Mouse (Mus musculus): ENCODE data around the gene Tbc1d22a. TPM values are rescaled to one million over a fixed set of nuclear protein-coding genes. Genes with fewer than 3 reads are reported as not detected.

Gene Tbc1d22a
- polyA plus RNA-seq, 1 experiment from 2014 or later = 13.8 TPM

DNA sequence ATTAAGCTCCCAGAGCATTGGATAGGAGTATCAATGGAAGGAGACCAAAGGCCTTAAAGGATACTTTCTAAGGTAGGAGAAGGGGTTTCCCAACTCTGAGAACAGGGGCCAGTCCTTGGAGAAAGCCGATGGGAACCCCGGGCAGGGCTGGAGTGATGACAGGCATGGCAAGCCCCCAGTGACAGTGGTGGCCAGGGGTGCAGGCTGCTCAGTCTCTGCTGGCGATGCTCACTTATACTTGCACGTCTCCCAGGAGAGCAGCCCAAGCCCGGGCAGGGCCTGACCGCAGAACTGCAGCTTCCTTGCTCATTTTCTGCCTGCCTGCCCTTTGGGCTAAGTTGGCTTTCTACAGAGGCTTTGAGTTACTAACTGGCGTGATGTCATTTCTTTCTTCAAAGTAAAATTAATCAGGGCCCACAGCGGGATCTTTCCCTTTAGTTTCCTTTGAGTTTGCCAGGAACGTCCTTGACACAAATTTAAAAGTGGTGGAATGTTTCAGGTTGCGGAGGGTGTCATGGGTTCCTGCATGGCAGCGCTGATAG lies 217.4 kb downstream of the Tbc1d22a start:
- no peak for ATAC-seq (replicated peaks; ENCODE audit: low FRiP score)
- 85% methylated on average over 11 of the region's 11 CpGs for WGBS
- Histone ChIP-seq H3K4me3 (replicated peaks) (no peak overlapping the region), H3K36me3 (no peaks in the 10 kb centered on the region), H3K27ac (no peak overlapping the region), H3K4me1 (0 out of 2 replicates have a peak, but pooled peaks cover 2% of the 10 kb centered on the region), H3K9me3 (replicated peaks) (no peaks in the 10 kb centered on the region), H3K9ac (no peak overlapping the region), H3K4me2 (no peak overlapping the region), H3K27me3 (no peaks in the 10 kb centered on the region)

DNA sequence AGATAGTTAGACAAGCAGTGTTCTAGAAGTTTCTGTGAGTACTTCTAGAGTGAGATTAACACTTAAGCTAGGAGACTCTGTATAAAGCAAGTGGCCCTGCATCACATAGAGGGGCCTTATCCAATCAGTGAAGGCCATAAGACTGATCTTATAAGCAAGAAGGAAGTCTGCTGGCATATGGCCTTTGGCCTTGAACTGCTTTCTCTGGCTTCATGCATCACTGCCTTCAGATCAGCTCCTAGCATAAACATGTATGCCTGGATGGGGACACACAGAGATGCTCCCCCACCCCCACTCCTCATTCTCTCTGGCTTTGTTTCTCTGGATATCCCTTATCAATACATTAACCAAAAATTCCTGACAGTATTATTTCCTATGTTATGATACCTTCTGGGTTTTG lies 218.5 kb downstream of the Tbc1d22a start:
- Histone ChIP-seq H3K27ac (no peak overlapping the region), H3K36me3 (no peaks in the 10 kb centered on the region), H3K4me3 (replicated peaks) (no peak overlapping the region), H3K4me2 (no peak overlapping the region), H3K4me1 (0 out of 2 replicates have a peak, but pooled peaks cover 2% of the 10 kb centered on the region), H3K9me3 (replicated peaks) (no peaks in the 10 kb centered on the region), H3K27me3 (no peaks in the 10 kb centered on the region), H3K9ac (no peak overlapping the region)
- ATAC-seq (replicated peaks; ENCODE audit: low FRiP score) = no peak

DNA sequence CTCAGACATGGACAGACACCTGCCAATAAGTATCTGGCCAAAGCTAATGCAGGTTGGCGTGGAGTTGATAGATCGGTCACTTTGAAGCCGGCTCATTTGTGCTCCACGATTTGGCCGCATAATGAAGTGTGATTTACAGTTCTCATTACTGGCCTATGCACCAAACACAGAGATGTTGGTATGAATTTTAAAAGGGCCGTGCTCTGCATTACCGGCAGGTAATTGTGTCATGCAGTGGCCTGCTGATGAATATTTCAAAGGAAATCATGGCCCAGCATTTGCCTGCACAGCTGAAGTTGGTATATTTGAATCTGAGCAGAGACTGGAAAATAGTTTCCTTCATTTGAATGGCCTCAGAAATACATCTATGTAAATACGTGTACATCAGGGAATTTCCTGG lies 219.1 kb downstream of the Tbc1d22a start:
- Histone ChIP-seq H3K4me3 (replicated peaks) (no peak overlapping the region), H3K9ac (no peak overlapping the region), H3K27me3 (no peaks in the 10 kb centered on the region), H3K36me3 (no peaks in the 10 kb centered on the region), H3K9me3 (replicated peaks) (no peaks in the 10 kb centered on the region), H3K27ac (no peak overlapping the region), H3K4me2 (no peak overlapping the region), H3K4me1 (0 out of 2 replicates have a peak, but pooled peaks cover 2% of the 10 kb centered on the region)
- no peak for ATAC-seq (replicated peaks; ENCODE audit: low FRiP score)
- 83% methylated on average over 8 of the region's 8 CpGs for WGBS

DNA sequence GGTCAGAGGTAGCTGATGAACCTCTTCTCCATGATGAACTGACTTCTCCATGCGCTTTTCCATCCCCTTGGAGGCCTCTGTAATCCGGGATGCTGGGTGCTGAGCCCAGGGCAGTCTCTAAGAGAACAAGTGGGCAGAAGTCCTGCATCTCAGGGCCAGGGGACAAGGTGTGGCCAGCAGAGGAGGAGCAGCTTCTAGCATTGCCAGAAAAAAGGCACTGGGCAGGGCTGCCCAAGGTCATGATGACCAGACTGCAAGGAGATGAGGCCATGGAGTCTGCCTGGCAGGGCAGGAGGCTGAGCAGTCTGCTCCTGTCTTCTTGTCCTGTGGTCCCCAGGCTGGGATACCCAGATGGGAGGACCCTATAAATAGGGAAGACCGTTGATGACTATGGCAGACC lies 220.0 kb downstream of the Tbc1d22a start:
- 0 out of 2 replicates have a peak, but pooled peaks cover 2% of the 10 kb centered on the region for H3K4me1 ChIP-seq
- no peaks in the 10 kb centered on the region for H3K27me3 ChIP-seq
- H3K4me3 ChIP-seq (replicated peaks) = no peak overlapping the region
- no peak for ATAC-seq (replicated peaks; ENCODE audit: low FRiP score)
- WGBS = 88% methylated on average over 3 of the region's 3 CpGs
- H3K36me3 ChIP-seq = no peaks in the 10 kb centered on the region
- H3K9me3 ChIP-seq (replicated peaks) = no peaks in the 10 kb centered on the region
- no peak overlapping the region for H3K27ac ChIP-seq
- H3K9ac ChIP-seq = no peak overlapping the region
- H3K4me2 ChIP-seq = no peak overlapping the region

DNA sequence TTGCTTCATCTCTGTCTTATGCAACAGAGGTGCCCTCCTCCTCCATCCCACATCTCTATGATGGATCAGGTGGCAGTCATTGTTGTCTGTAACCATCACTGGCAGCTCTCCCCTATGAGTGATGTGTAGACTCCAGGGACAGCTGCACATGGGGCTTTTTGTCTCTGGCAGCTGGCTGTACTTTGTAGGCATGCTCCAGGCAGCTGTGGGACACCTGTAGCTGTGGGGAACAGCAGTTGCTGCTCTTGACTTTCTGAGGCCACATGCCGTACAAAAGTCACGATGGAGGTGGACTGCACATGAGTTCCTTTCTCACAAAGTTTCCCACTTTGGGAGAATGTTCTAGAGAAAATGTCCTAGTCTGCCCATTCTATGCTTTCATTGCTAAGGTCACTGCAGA lies 223.1 kb downstream of the Tbc1d22a start:
- Histone ChIP-seq H3K9ac (no peak overlapping the region), H3K4me2 (no peak overlapping the region), H3K4me1 (0 out of 2 replicates have a peak, but pooled peaks cover 2% of the 10 kb centered on the region), H3K27me3 (no peaks in the 10 kb centered on the region), H3K4me3 (replicated peaks) (no peak overlapping the region), H3K27ac (no peak overlapping the region), H3K36me3 (no peaks in the 10 kb centered on the region), H3K9me3 (replicated peaks) (no peaks in the 10 kb centered on the region)
- 90% methylated on average over 2 of the region's 2 CpGs for WGBS
- no peak for ATAC-seq (replicated peaks; ENCODE audit: low FRiP score)

DNA sequence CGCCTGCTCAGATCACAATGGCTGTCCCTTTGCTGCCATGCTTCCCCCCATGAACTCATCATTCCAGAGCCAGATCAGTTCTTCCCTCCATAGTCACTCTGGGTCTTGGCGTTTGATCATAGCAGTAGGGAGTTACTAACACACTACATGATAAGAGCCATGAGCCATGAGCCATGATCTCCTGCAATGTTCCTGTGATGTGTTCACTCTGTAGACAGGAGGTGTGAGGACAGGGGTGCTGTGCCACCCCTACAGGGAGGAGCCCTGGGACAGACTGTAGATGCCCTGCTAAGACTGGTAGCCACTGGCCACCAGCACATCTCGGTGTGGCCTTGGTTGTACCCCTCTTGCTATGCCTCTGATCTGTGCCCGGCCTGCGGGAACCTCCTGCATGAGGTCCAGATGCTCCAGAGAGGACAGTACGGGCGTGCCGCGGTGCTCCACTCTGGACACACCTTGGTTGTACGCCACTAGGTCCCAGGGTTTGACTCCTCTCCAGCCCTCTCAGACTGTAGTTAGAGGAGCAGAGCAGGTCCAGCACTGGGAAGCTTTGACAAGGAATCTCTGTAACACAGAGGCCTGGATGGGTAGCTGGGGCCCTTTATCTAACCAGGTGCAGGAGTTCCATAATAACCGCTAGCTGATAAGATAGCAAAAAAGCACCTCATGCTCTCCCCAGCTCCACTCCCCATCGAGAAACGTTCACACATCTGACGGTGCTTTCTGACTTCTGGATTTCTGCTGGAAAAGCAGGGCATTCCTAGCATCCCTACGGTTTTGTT lies 224.9 kb downstream of the Tbc1d22a start:
- Histone ChIP-seq H3K9me3 (replicated peaks) (no peaks in the 10 kb centered on the region), H3K9ac (no peak overlapping the region), H3K36me3 (no peaks in the 10 kb centered on the region), H3K27ac (no peak overlapping the region), H3K27me3 (no peaks in the 10 kb centered on the region), H3K4me2 (no peak overlapping the region), H3K4me1 (no peaks in the 10 kb centered on the region), H3K4me3 (replicated peaks) (no peak overlapping the region)
- WGBS = 93% methylated on average over 15 of the region's 15 CpGs
- ATAC-seq (replicated peaks; ENCODE audit: low FRiP score) = no peak

DNA sequence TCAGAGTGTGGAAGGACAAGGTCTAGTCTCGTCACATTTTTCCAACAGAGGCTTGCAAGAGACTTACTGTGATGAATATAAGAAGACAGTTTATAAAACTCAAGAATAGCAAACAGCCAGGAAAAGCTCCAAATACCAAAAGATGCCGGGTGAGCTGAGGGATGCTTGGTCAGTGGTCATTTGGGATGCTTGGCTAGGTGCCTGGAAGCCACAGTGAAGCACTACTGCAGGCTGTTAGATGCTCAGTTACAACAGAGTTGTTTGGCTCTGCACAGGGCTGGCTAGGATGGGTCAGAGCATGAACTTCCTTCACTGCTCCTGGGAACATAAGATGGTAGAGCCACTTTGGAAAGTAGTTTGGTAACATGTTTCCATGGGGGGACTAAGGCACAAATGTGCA lies 230.0 kb downstream of the Tbc1d22a start:
- no peaks in the 10 kb centered on the region for H3K36me3 ChIP-seq
- H3K4me2 ChIP-seq = no peak overlapping the region
- H3K27ac ChIP-seq = no peak overlapping the region
- WGBS = 86% methylated on average over 2 of the region's 2 CpGs
- no peaks in the 10 kb centered on the region for H3K27me3 ChIP-seq
- H3K4me3 ChIP-seq (replicated peaks) = no peak overlapping the region
- H3K9me3 ChIP-seq (replicated peaks) = no peaks in the 10 kb centered on the region
- ATAC-seq (replicated peaks; ENCODE audit: low FRiP score) = no peak
- H3K9ac ChIP-seq = no peak overlapping the region
- no peaks in the 10 kb centered on the region for H3K4me1 ChIP-seq

DNA sequence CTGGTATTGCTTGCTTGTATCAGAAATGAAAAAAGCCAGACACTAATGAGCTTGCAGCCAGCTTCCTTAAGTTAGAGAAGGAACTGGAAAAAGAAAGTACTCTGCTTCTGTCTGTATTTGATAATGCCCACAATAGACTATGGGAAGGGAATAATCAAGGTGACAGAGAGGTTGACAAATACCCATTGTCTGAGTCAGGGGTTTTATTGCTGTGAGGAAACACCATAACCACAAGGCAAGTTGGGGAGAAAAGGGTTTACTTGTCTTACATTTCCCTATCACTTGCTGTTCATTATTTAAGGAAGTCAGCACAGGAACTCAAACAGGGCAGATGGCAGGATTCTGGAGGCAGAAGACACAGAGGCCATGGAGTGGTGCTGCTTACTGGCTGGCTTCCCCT lies 231.8 kb downstream of the Tbc1d22a start:
- H3K9ac ChIP-seq = no peak overlapping the region
- H3K36me3 ChIP-seq = no peaks in the 10 kb centered on the region
- no peak overlapping the region for H3K4me2 ChIP-seq
- no peak overlapping the region for H3K4me3 ChIP-seq (replicated peaks)
- ATAC-seq (replicated peaks; ENCODE audit: low FRiP score) = no peak
- no peaks in the 10 kb centered on the region for H3K4me1 ChIP-seq
- no peaks in the 10 kb centered on the region for H3K27me3 ChIP-seq
- H3K27ac ChIP-seq = no peak overlapping the region
- H3K9me3 ChIP-seq (replicated peaks) = no peaks in the 10 kb centered on the region

DNA sequence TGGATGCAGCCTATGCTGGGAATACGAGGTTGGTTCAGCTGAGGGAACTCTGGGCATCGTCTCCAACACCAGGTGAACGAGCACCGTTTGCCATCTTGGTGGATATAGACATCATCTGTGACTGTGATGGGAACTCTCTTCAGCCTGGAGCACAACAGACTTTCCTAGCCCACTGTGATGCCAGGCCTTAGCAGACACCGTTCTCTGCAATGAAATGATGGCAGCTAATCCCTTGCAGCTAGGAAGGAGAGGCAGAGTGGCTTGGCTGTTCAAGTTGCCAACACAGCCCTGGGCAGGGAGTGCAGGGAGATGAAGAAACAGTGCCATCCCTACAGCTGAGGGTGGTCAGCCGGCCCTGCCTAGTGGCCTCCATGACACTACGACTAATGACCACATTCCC lies 233.0 kb downstream of the Tbc1d22a start:
- H3K4me1 ChIP-seq = no peaks in the 10 kb centered on the region
- no peaks in the 10 kb centered on the region for H3K36me3 ChIP-seq
- no peak overlapping the region for H3K27ac ChIP-seq
- WGBS = 81% methylated on average over 7 of the region's 7 CpGs
- no peak overlapping the region for H3K4me3 ChIP-seq (replicated peaks)
- no peak for ATAC-seq (replicated peaks; ENCODE audit: low FRiP score)
- no peak overlapping the region for H3K9ac ChIP-seq
- no peaks in the 10 kb centered on the region for H3K9me3 ChIP-seq (replicated peaks)
- no peak overlapping the region for H3K4me2 ChIP-seq
- no peaks in the 10 kb centered on the region for H3K27me3 ChIP-seq

DNA sequence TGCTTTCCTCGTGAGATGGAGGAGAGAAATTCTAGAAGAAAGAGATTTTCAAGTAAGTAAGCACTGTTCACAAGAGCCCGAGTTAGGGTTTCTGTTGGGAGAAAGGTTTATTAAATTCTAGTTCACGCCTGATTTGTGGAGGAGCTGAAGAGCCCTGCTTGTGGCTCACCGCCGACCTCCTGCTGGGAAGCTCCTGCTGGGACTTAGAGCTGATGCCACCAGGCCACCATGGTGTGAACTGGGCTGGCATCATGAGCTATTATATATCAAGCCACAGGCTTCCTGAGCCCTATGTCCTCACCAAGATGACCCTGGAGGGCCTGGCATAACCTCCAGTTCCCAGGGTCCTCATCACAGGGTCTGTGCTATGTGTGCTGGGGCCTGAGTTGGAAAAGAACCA lies 235.0 kb downstream of the Tbc1d22a start:
- Histone ChIP-seq H3K4me3 (replicated peaks) (no peak overlapping the region), H3K27ac (no peak overlapping the region), H3K4me1 (no peaks in the 10 kb centered on the region), H3K9ac (no peak overlapping the region), H3K9me3 (replicated peaks) (no peaks in the 10 kb centered on the region), H3K27me3 (no peaks in the 10 kb centered on the region), H3K4me2 (no peak overlapping the region), H3K36me3 (no peaks in the 10 kb centered on the region)
- no peak for ATAC-seq (replicated peaks; ENCODE audit: low FRiP score)
- 86% methylated on average over 5 of the region's 5 CpGs for WGBS

DNA sequence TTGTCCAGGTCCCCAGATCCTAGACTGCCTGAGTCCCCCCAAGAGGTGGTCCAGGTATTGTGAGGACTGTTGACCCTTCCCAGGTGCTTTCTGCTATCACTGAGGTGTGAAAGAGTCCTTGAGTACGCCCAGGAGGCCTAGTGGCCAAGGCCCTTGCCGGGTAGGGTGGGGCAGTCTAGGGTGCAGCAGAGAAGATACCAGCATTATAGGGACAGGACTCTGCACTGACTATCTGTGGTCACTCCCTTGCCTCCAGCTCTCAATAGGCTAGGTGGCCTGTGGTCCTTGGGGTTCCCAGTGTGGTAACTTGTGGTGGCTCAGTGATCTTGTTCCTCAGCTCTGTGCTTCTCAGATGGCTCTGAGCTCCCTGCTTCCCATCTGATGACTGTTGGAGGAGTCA lies 235.5 kb downstream of the Tbc1d22a start:
- no peaks in the 10 kb centered on the region for H3K4me1 ChIP-seq
- H3K9ac ChIP-seq = no peak overlapping the region
- 95% methylated on average over 2 of the region's 2 CpGs for WGBS
- H3K27ac ChIP-seq = no peak overlapping the region
- no peaks in the 10 kb centered on the region for H3K9me3 ChIP-seq (replicated peaks)
- no peaks in the 10 kb centered on the region for H3K27me3 ChIP-seq
- H3K36me3 ChIP-seq = no peaks in the 10 kb centered on the region
- no peak for ATAC-seq (replicated peaks; ENCODE audit: low FRiP score)
- H3K4me3 ChIP-seq (replicated peaks) = no peak overlapping the region
- no peak overlapping the region for H3K4me2 ChIP-seq

DNA sequence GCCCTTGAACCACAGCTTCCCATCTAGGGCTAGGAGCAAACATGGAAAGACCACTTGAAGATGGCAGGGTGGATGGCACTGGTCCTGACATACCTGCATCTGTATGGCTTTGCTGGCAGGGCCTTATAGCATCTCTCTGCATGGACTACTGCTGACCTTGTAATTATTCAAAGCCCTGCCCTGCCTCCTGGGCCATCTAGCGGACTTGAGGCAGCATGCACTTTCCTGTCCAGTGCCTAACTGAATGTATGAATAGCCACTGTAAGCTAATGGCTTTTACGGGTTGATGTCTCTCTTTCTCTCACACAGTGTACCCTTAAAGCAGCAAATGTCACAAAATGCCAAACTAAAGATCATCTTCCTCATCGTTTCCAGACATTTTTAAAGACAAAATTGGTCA lies 245.2 kb downstream of the Tbc1d22a start:
- H3K4me3 ChIP-seq (replicated peaks) = no peak overlapping the region
- H3K27ac ChIP-seq = no peak overlapping the region
- WGBS = 74% methylated on average over 3 of the region's 3 CpGs
- H3K9ac ChIP-seq = no peak overlapping the region
- H3K4me2 ChIP-seq = no peak overlapping the region
- peaks cover 4% of the 10 kb centered on the region; the same call in 1 of the 2 replicates for H3K4me1 ChIP-seq
- H3K27me3 ChIP-seq = no peaks in the 10 kb centered on the region
- no peaks in the 10 kb centered on the region for H3K36me3 ChIP-seq
- no peak for ATAC-seq (replicated peaks; ENCODE audit: low FRiP score)
- H3K9me3 ChIP-seq (replicated peaks) = no peaks in the 10 kb centered on the region

DNA sequence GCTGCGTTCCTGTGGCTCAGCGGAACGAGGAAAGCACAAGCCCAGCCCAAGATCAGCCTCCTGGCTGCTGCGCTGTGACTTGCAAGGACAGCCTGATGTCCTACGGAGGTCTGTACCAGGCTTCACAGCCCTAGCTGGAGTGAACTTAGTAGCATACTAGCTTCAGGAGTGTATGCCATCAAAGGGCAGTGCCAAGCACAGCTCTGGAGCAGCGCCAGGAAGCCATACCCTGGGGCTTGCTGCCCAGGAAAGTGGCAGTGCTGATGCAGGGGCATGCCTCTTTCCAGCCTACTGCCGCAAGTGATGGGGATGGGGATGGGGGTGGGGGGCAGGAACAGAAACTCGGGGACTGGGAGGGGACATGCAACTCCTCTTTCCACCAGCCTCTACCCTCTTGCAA lies 248.4 kb downstream of the Tbc1d22a start:
- no peak overlapping the region for H3K27ac ChIP-seq
- no peaks in the 10 kb centered on the region for H3K27me3 ChIP-seq
- H3K4me2 ChIP-seq = no peak overlapping the region
- no peak for ATAC-seq (replicated peaks; ENCODE audit: low FRiP score)
- no peaks in the 10 kb centered on the region for H3K9me3 ChIP-seq (replicated peaks)
- no peak overlapping the region for H3K9ac ChIP-seq
- no peak overlapping the region for H3K4me3 ChIP-seq (replicated peaks)
- no peaks in the 10 kb centered on the region for H3K36me3 ChIP-seq
- WGBS = 70% methylated on average over 8 of the region's 8 CpGs
- peaks cover 4% of the 10 kb centered on the region; the same call in 1 of the 2 replicates for H3K4me1 ChIP-seq

Data from kidney, embryonic 15.5 days (tissue).